Mouse (Mus musculus) lung, adult 2 months (tissue): Measurements from ENCODE around the gene Olfr1512.

Source experiments
- CTCF ChIP-seq: fragments of 200-500 bp; IDR thresholded peaks from 2 replicates; pipeline ENCODE4 v1.5.1; 2011; ENCODE audit warnings: mild to moderate bottlenecking, low read length, control low read depth; ENCODE audit not compliant: insufficient read depth
- POLR2A ChIP-seq: fragments of 200-500 bp; IDR thresholded peaks from 2 replicates; pipeline ENCODE4 v1.6.1; 2011; ENCODE audit warnings: low read depth, mild to moderate bottlenecking, control low read depth, low read length, borderline replicate concordance; ENCODE audit errors: extremely low read depth

GRCm38 (mm10) chr14:52327910-52328812 lies 50.8 kb downstream of the Olfr1512 start, which contains the start of gene Sall2:
- TF ChIP-seq POLR2A = no peak
- TF ChIP-seq CTCF = no peak
